ENCODE assay signal across 11 mouse cellular contexts in the genomic region with DNA sequence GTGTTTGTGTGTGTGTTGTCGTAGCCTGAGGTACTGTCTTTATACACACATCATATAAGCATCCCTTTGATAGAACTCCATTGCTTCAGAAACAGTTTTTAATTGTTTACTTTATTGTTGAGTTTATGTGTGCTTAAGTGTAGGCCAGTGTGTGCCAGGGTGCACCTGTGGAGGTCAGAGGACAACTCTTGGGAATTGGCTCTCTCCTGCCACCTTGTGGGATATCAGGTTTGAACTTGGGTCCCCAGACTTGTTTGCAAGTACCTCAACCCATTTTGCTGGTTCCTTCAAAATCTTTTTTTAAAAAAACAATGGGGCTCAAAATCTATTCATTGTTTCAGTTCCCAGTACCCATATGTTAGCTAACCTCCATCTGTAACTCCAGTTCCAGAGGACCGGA. TPM values are rescaled to one million over a fixed set of nuclear protein-coding genes. Genes with fewer than 3 reads are reported as not detected.
A peak's percentile ranks its signal among the peaks of the same experiment; 100 is the strongest.
DNase-seq lines count a peak whose midpoint lies in the region; ATAC-seq and TF ChIP-seq lines count a peak whose summit lies in the region.
"Had no signal": no experiment of that assay in that cellular context is flagged by ENCODE, and none has a peak within 500 bp of the region (broad histone marks: within the 10 kb centered on the region; RNA-seq: fewer than 3 reads in every experiment).

No protein-coding gene starts in this region.

- no peaks in the 10 kb centered on the region for H3K27me3 ChIP-seq in hindbrain, postnatal 0 days (ENCODE audit: insufficient read depth, low read length)
- peaks cover 30% of the 10 kb centered on the region for H3K27me3 ChIP-seq in hindbrain, embryonic 10.5 days (ENCODE audit: insufficient read depth, poor library complexity, severe bottlenecking)
- H3K27me3 ChIP-seq in thymus, adult 2 months (ENCODE audit: control insufficient read depth, insufficient read depth, low read length), result peaks cover 5% of the 10 kb centered on the region; the same call in 1 of the 2 replicates
- H3K27me3 ChIP-seq in neural tube, embryonic 15.5 days (replicated peaks), result no peaks in the 10 kb centered on the region; the same call in 1 of the 2 replicates

- WGBS in hindbrain, postnatal 0 days, result 90% methylated on average over 2 of the region's 2 CpGs
- WGBS in hindbrain, embryonic 10.5 days, result 93% methylated on average over 2 of the region's 2 CpGs
- 92% methylated on average over 2 of the region's 2 CpGs for WGBS in thymus, adult 2 months
- 90% methylated on average over 2 of the region's 2 CpGs for WGBS in neural tube, embryonic 15.5 days

- H3K4me1 ChIP-seq in hindbrain, postnatal 0 days (ENCODE audit: insufficient read depth, low read length), result 0 out of 2 replicates have a peak, but pooled peaks cover 2% of the 10 kb centered on the region
- H3K4me1 ChIP-seq in hindbrain, embryonic 10.5 days (replicated peaks), result peaks cover 8% of the 10 kb centered on the region
- peaks cover 3% of the 10 kb centered on the region; the same call in 1 of the 2 replicates for H3K4me1 ChIP-seq in thymus, adult 2 months (replicated peaks; ENCODE audit: control insufficient read depth, insufficient read depth, low read length)
- H3K4me1 ChIP-seq in neural tube, embryonic 15.5 days, result peaks cover 14% of the 10 kb centered on the region

- no peak overlapping the region for H3K9ac ChIP-seq in hindbrain, postnatal 0 days (replicated peaks; ENCODE audit: low read length)
- no peak overlapping the region for H3K9ac ChIP-seq in neural tube, embryonic 15.5 days (replicated peaks)
- H3K9ac ChIP-seq: embryonic facial prominence, embryonic 13.5 days had no signal

- no peaks in the 10 kb centered on the region for H3K36me3 ChIP-seq in hindbrain, postnatal 0 days (ENCODE audit: insufficient read depth, low read length)
- H3K36me3 ChIP-seq in hindbrain, embryonic 10.5 days, result no peaks in the 10 kb centered on the region
- no peaks in the 10 kb centered on the region for H3K36me3 ChIP-seq in thymus, adult 2 months (ENCODE audit: control insufficient read depth, insufficient read depth, low read length)
- no peaks in the 10 kb centered on the region for H3K36me3 ChIP-seq in neural tube, embryonic 15.5 days
- H3K36me3 ChIP-seq: embryonic facial prominence, embryonic 13.5 days had no signal

- TF ChIP-seq POLR2A in thymus, adult 2 months (IDR thresholded peaks at IDR 0.05; ENCODE audit: control insufficient read depth, extremely low read depth, insufficient read depth, low read length, poor library complexity), result no peak

- ATAC-seq in hindbrain, postnatal 0 days, result no peak
- ATAC-seq in neural tube, embryonic 15.5 days (ENCODE audit: low FRiP score), result no peak

- H3K27ac ChIP-seq in hindbrain, postnatal 0 days, result no peak overlapping the region
- H3K27ac ChIP-seq in hindbrain, embryonic 10.5 days, result no peak overlapping the region
- no peak overlapping the region for H3K27ac ChIP-seq in thymus, adult 2 months (ENCODE audit: control insufficient read depth, insufficient read depth, low read length)
- no peak overlapping the region for H3K27ac ChIP-seq in neural tube, embryonic 15.5 days (replicated peaks)
- H3K27ac ChIP-seq: embryonic facial prominence, embryonic 13.5 days had no signal

- peak; percentile 39 for TF ChIP-seq CTCF in hindbrain, postnatal 0 days (IDR thresholded peaks at IDR 0.05; ENCODE audit: low read depth)
- TF ChIP-seq CTCF in thymus, adult 2 months (IDR thresholded peaks at IDR 0.05; ENCODE audit: borderline replicate concordance, control insufficient read depth, extremely low read depth, insufficient read depth, low read length, poor library complexity), result no peak

- no peak for DNase-seq in hindbrain, postnatal 0 days (ENCODE audit: low spot score)
- no peak for DNase-seq in hindbrain, embryonic 10.5 days (ENCODE audit: low spot score)
- peak; percentile 50 for DNase-seq in thymus, adult 2 months
- DNase-seq in thymus, postnatal 36 days, result no peak
- peak; percentile 70 for DNase-seq in kidney, adult 9 months
- DNase-seq in thymus, postnatal 25 days, result peak; percentile 43
- no peak for DNase-seq in heart, adult 18-20 months
- DNase-seq: heart, postnatal 36 days had no signal

- H3K4me2 ChIP-seq in hindbrain, postnatal 0 days (ENCODE audit: low read depth, low read length), result no peak overlapping the region
- no peak overlapping the region for H3K4me2 ChIP-seq in neural tube, embryonic 15.5 days
- H3K4me2 ChIP-seq: embryonic facial prominence, embryonic 13.5 days had no signal

- H3K4me3 ChIP-seq in hindbrain, postnatal 0 days (ENCODE audit: low read length), result no peak overlapping the region
- H3K4me3 ChIP-seq in hindbrain, embryonic 10.5 days, result no peak overlapping the region
- H3K4me3 ChIP-seq in thymus, adult 2 months (ENCODE audit: control insufficient read depth, insufficient read depth, low read length), result no peak overlapping the region
- no peak overlapping the region for H3K4me3 ChIP-seq in neural tube, embryonic 15.5 days (replicated peaks)
- H3K4me3 ChIP-seq: embryonic facial prominence, embryonic 13.5 days had no signal

- H3K9me3 ChIP-seq in hindbrain, postnatal 0 days (ENCODE audit: low read length), result no peaks in the 10 kb centered on the region
- no peaks in the 10 kb centered on the region for H3K9me3 ChIP-seq in hindbrain, embryonic 10.5 days
- no peaks in the 10 kb centered on the region for H3K9me3 ChIP-seq in neural tube, embryonic 15.5 days (replicated peaks)
- H3K9me3 ChIP-seq: embryonic facial prominence, embryonic 13.5 days had no signal

RNA-seq across cellular contexts. Expression of gene Cgref1, which starts 2.4 kb away (rescaled TPM):
- 114 and 153 TPM in 2 replicates for total RNA-seq in hindbrain, postnatal 0 days (2014; rRNA removed)
- polyA plus RNA-seq in hindbrain, postnatal 0 days (2015; fragmentation: Nextera tagmentation; extraction: Ambion mirVana), result 77.4 and 88.0 TPM in 2 replicates
- 3.7 and 6.7 TPM in 2 replicates for polyA plus RNA-seq in hindbrain, embryonic 10.5 days (2016; fragmentation: Nextera tagmentation; extraction: Ambion mirVana)
- polyA plus RNA-seq in thymus, adult 2 months (2012; rRNA removed), result 0.31 and 0.70 TPM in 2 replicates
- 68.9 and 80.2 TPM in 2 replicates for polyA plus RNA-seq in neural tube, embryonic 15.5 days (2015; fragmentation: Nextera tagmentation; extraction: Ambion mirVana)
- under 1 TPM; 0.59 to 0.84 TPM for total RNA-seq in heart, adult 18-20 months (2021)

RNA-seq across cellular contexts. Expression of gene Preb, which starts 17.2 kb away (rescaled TPM):
- 43.7 and 49.6 TPM in 2 replicates for total RNA-seq in hindbrain, postnatal 0 days (2014; rRNA removed)
- 104 and 106 TPM in 2 replicates for polyA plus RNA-seq in hindbrain, postnatal 0 days (2015; fragmentation: Nextera tagmentation; extraction: Ambion mirVana)
- 147 and 152 TPM in 2 replicates for polyA plus RNA-seq in hindbrain, embryonic 10.5 days (2016; fragmentation: Nextera tagmentation; extraction: Ambion mirVana)
- 401 and 419 TPM in 2 replicates for polyA plus RNA-seq in thymus, adult 2 months (2012; rRNA removed)
- 124 and 125 TPM in 2 replicates for polyA plus RNA-seq in neural tube, embryonic 15.5 days (2015; fragmentation: Nextera tagmentation; extraction: Ambion mirVana)
- total RNA-seq in heart, adult 18-20 months (2021), result 10 to 100 TPM; 84.3 to 84.7 TPM

RNA-seq across cellular contexts. Expression of gene Khk, which starts 21.8 kb away (rescaled TPM):
- 3.0 and 14.6 TPM in 2 replicates for total RNA-seq in hindbrain, postnatal 0 days (2014; rRNA removed)
- 16.5 and 17.4 TPM in 2 replicates for polyA plus RNA-seq in hindbrain, postnatal 0 days (2015; fragmentation: Nextera tagmentation; extraction: Ambion mirVana)
- polyA plus RNA-seq in hindbrain, embryonic 10.5 days (2016; fragmentation: Nextera tagmentation; extraction: Ambion mirVana), result 7.2 and 8.0 TPM in 2 replicates
- polyA plus RNA-seq in thymus, adult 2 months (2012; rRNA removed), result 28.3 and 32.0 TPM in 2 replicates
- polyA plus RNA-seq in neural tube, embryonic 15.5 days (2015; fragmentation: Nextera tagmentation; extraction: Ambion mirVana), result 12.7 and 17.0 TPM in 2 replicates
- 10 to 100 TPM; 27.1 to 28.5 TPM for total RNA-seq in heart, adult 18-20 months (2021)

RNA-seq across cellular contexts. Expression of gene Tcf23, which starts 25.5 kb away (rescaled TPM):
- total RNA-seq in hindbrain, postnatal 0 days (2014; rRNA removed), result 0.04 TPM in 1 of 2 replicates, not detected in the other
- 0.06 TPM in 1 of 2 replicates, not detected in the other for polyA plus RNA-seq in hindbrain, postnatal 0 days (2015; fragmentation: Nextera tagmentation; extraction: Ambion mirVana)
- not detected in 2 replicates for polyA plus RNA-seq in hindbrain, embryonic 10.5 days (2016; fragmentation: Nextera tagmentation; extraction: Ambion mirVana)
- 0.06 and 0.18 TPM in 2 replicates for polyA plus RNA-seq in thymus, adult 2 months (2012; rRNA removed)
- polyA plus RNA-seq in neural tube, embryonic 15.5 days (2015; fragmentation: Nextera tagmentation; extraction: Ambion mirVana), result 0.13 TPM in 1 of 2 replicates, not detected in the other
- 1 to 10 TPM; 1.5 to 2.8 TPM for total RNA-seq in heart, adult 18-20 months (2021)
- total RNA-seq: layer of hippocampus, postnatal 10 days had no signal
- polyA plus RNA-seq: embryonic facial prominence, embryonic 13.5 days had no signal

RNA-seq across cellular contexts. Expression of gene Emilin1, which starts 29.8 kb away (rescaled TPM):
- total RNA-seq in hindbrain, postnatal 0 days (2014; rRNA removed), result 8.1 and 9.3 TPM in 2 replicates
- polyA plus RNA-seq in hindbrain, postnatal 0 days (2015; fragmentation: Nextera tagmentation; extraction: Ambion mirVana), result 10.3 and 10.5 TPM in 2 replicates
- 85.1 and 87.4 TPM in 2 replicates for polyA plus RNA-seq in hindbrain, embryonic 10.5 days (2016; fragmentation: Nextera tagmentation; extraction: Ambion mirVana)
- 44.6 and 57.5 TPM in 2 replicates for polyA plus RNA-seq in thymus, adult 2 months (2012; rRNA removed)
- polyA plus RNA-seq in neural tube, embryonic 15.5 days (2015; fragmentation: Nextera tagmentation; extraction: Ambion mirVana), result 24.5 and 52.1 TPM in 2 replicates
- total RNA-seq in heart, adult 18-20 months (2021), result 10 to 100 TPM; 14.2 to 16.9 TPM

Comparison
In these comparisons a context has a peak if more than half of its experiments do, and no peak if none do; other contexts are left out.
1. DNase-seq: peak in thymus, adult 2 months (single experiment), kidney, adult 9 months (single experiment) and thymus, postnatal 25 days (single experiment); none in hindbrain, postnatal 0 days (single experiment), hindbrain, embryonic 10.5 days (single experiment), thymus, postnatal 36 days (0 of 2) and heart, adult 18-20 months (0 of 2).